Mouse (Mus musculus) ES-E14 (cell line): ENCODE data around the gene Lrmda.

ENCODE experiments used
- CHD2 ChIP-seq: IDR thresholded peaks from 2 replicates; pipeline ENCODE4 v1.6.1; 2014; ENCODE audit warnings: mild to moderate bottlenecking, low read depth, low read length, inconsistent platforms
- HCFC1 ChIP-seq: IDR thresholded peaks from 2 replicates; pipeline ENCODE4 v1.6.1; 2012; ENCODE audit warnings: low read length, inconsistent platforms, borderline replicate concordance; ENCODE audit not compliant: insufficient read depth
- MAFK ChIP-seq: IDR thresholded peaks from 2 replicates; pipeline ENCODE4 v1.6.1; 2014; ENCODE audit warnings: mild to moderate bottlenecking, low read depth, low read length, inconsistent platforms; ENCODE audit not compliant: insufficient read depth
- ZC3H11A ChIP-seq: IDR thresholded peaks from 2 replicates; pipeline ENCODE4 v1.6.1; 2012; ENCODE audit warnings: low read depth, mild to moderate bottlenecking, inconsistent platforms, low read length, borderline replicate concordance
- ZNF384 ChIP-seq: IDR thresholded peaks from 2 replicates; pipeline ENCODE4 v1.6.1; 2012; ENCODE audit warnings: low read depth, low read length, inconsistent platforms

DNA sequence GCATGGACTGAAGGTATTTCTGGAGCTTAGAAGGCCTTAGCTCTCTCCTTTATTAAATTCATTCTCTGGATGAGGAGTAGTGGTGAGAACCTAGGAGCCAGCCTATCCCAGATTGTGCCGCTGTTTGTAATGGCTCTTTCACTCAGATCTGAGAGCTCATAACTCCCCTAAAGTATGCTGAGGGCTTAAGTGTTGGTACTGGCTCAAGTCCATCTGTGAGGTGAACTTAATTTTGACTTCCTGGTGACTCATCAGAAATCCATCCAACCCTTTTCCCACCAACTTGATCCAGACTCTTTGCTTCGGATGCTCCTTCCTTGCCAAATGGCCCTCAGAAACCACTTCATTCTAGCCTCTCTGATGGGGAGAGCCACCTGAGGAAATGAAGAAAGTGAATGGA lies 910.1 kb downstream of the Lrmda start:
- no peak for TF ChIP-seq CHD2
- TF ChIP-seq ZC3H11A, result no peak
- TF ChIP-seq HCFC1, result no peak
- no peak for TF ChIP-seq MAFK
- no peak for TF ChIP-seq ZNF384
